Mouse (Mus musculus) hindlimb bud, embryonic 11.5 days (tissue): ENCODE data around the gene Agbl4.
A peak's percentile ranks its signal among the peaks of the same experiment; 100 is the strongest.

Experiments used
- DNase-seq: peaks from one replicate; pipeline ENCODE4 v3.0.0-alpha.2; 2012; ENCODE audit warnings: low read depth, low spot score; ENCODE audit errors: extremely low spot score

Agbl4 gene

GRCm38 (mm10) chr4:111577087-111577773 is 1179.8 kb downstream of the Agbl4 start:
- no peak for DNase-seq

GRCm38 (mm10) chr4:111579115-111579862 is 1181.8 kb downstream of the Agbl4 start:
- no peak for DNase-seq

- DNase-seq, result no peak
Measured at GRCm38 (mm10) chr4:111579863-111580224, 1182.4 kb downstream of the Agbl4 start.

- DNase-seq, result no peak
Measured at GRCm38 (mm10) chr4:111580239-111580638, 1182.8 kb downstream of the Agbl4 start.

GRCm38 (mm10) chr4:111583562-111584237 is 1186.2 kb downstream of the Agbl4 start:
- no peak for DNase-seq

GRCm38 (mm10) chr4:111584286-111584685 is 1186.8 kb downstream of the Agbl4 start:
- DNase-seq, result no peak

- DNase-seq, result no peak
Measured at GRCm38 (mm10) chr4:111588211-111588610, 1190.8 kb downstream of the Agbl4 start.

GRCm38 (mm10) chr4:111589467-111590170 is 1192.2 kb downstream of the Agbl4 start:
- DNase-seq, result no peak

- DNase-seq, result no peak
Measured at GRCm38 (mm10) chr4:111594655-111595295, 1197.3 kb downstream of the Agbl4 start.

GRCm38 (mm10) chr4:111597249-111597661 is 1199.8 kb downstream of the Agbl4 start:
- no peak for DNase-seq

GRCm38 (mm10) chr4:111597986-111598385 is 1200.5 kb downstream of the Agbl4 start:
- DNase-seq, result no peak

- DNase-seq, result no peak
Measured at GRCm38 (mm10) chr4:111603194-111603593, 1205.7 kb downstream of the Agbl4 start.

- no peak for DNase-seq
Measured at GRCm38 (mm10) chr4:111607826-111608500, 1210.5 kb downstream of the Agbl4 start.

- DNase-seq, result no peak
Measured at GRCm38 (mm10) chr4:111621865-111622264, 1224.4 kb downstream of the Agbl4 start.

GRCm38 (mm10) chr4:111624914-111625313 is 1227.5 kb downstream of the Agbl4 start:
- no peak for DNase-seq

- peak; percentile 18 for DNase-seq
Measured at GRCm38 (mm10) chr4:111626118-111626830, 1228.8 kb downstream of the Agbl4 start.

- no peak for DNase-seq
Measured at GRCm38 (mm10) chr4:111632615-111633014, 1235.2 kb downstream of the Agbl4 start.

GRCm38 (mm10) chr4:111635538-111636124 is 1238.2 kb downstream of the Agbl4 start:
- no peak for DNase-seq
